Mouse (Mus musculus) midbrain, embryonic 12.5 days (tissue): ENCODE results near the gene Dtx2. TPM values are rescaled to one million over a fixed set of nuclear protein-coding genes. Genes with fewer than 3 reads are reported as not detected.

ENCODE experiments used
- ATAC-seq: fragments of 200-750 bp; cut with Nextera tagmentation; 2 replicates; pipeline ENCODE4 v1.8.0; 2017; ENCODE audit warnings: low read depth, moderate TSS enrichment, moderate library complexity; ENCODE audit not compliant: low FRiP score
- H3K27ac ChIP-seq: fragments of 300-500 bp; sonication (generic); replicated peaks from 2 replicates; pipeline ENCODE4 v1.5.1; 2016; ENCODE audit warnings: mild to moderate bottlenecking
- H3K27me3 ChIP-seq: fragments of 300-500 bp; sonication (generic); 2 replicates; pipeline ENCODE4 v1.6.1; 2016; ENCODE audit warnings: mild to moderate bottlenecking
- H3K36me3 ChIP-seq: fragments of 300-500 bp; sonication (generic); 2 replicates; pipeline ENCODE4 v1.6.1; 2016
- H3K4me1 ChIP-seq: fragments of 300-500 bp; sonication (generic); 2 replicates; pipeline ENCODE4 v1.6.1; 2016
- H3K4me2 ChIP-seq: fragments of 300-500 bp; sonication (generic); replicated peaks from 2 replicates; pipeline ENCODE4 v1.6.1; 2016; ENCODE audit warnings: mild to moderate bottlenecking, moderate library complexity
- H3K4me3 ChIP-seq: fragments of 300-500 bp; sonication (generic); 2 replicates; pipeline ENCODE4 v1.5.1; 2016; ENCODE audit warnings: mild to moderate bottlenecking
- H3K9ac ChIP-seq: fragments of 300-500 bp; sonication (generic); replicated peaks from 2 replicates; pipeline ENCODE4 v1.6.1; 2016; ENCODE audit warnings: mild to moderate bottlenecking, moderate library complexity
- H3K9me3 ChIP-seq: fragments of 300-500 bp; sonication (generic); 2 replicates; pipeline ENCODE4 v1.6.1; 2016; ENCODE audit warnings: mild to moderate bottlenecking
- WGBS: fragments of 180-500 bp; shearing (Covaris S2); methylation state at CpG from one replicate; pipeline ENCODE4 v1.1.7; 2016; 5-methylcytosine and 5-hydroxymethylcytosine counted together
- polyA plus RNA-seq: library from polyadenylated mRNA; unstranded; fragments of >200 nt; fragmentation: Nextera tagmentation; extraction: Ambion mirVana; gene quantifications from 2 replicates; pipeline ENCODE4 v1.2.1, GENCODE M21; 2016

Gene Dtx2
- polyA plus RNA-seq, 1 experiment from 2014 or later, result 30.7 TPM

GRCm38 (mm10) chr5:135979904-135980303 is 14.7 kb upstream of the Dtx2 start, which contains the start of gene Zp3:
TSS of gene Zp3 (plus strand) at chr5:135980099.
- Histone ChIP-seq H3K4me1 (no peaks in the 10 kb centered on the region), H3K4me3 (no peak within 1 kb of the TSS), H3K9ac (no peak within 1 kb of the TSS), H3K4me2 (no peak within 1 kb of the TSS), H3K9me3 (no peaks in the 10 kb centered on the region), H3K36me3 (no peaks in the 10 kb centered on the region), H3K27ac (no peak within 1 kb of the TSS), H3K27me3 (no peaks in the 10 kb centered on the region; the same call in 1 of the 2 replicates)
- no peak for ATAC-seq
- 77% methylated on average over 8 of the region's 8 CpGs for WGBS

- H3K27ac ChIP-seq, result no peak overlapping the region
- no peaks in the 10 kb centered on the region for H3K4me1 ChIP-seq
- ATAC-seq, result no peak
- no peaks in the 10 kb centered on the region for H3K36me3 ChIP-seq
- 40% methylated on average over 6 of the region's 6 CpGs for WGBS
- H3K27me3 ChIP-seq, result no peaks in the 10 kb centered on the region; the same call in 1 of the 2 replicates
- H3K9ac ChIP-seq, result no peak overlapping the region
- no peaks in the 10 kb centered on the region for H3K9me3 ChIP-seq
- H3K4me2 ChIP-seq, result no peak overlapping the region
- H3K4me3 ChIP-seq, result no peak overlapping the region
Measured at GRCm38 (mm10) chr5:135982398-135982797, 12.2 kb upstream of the Dtx2 start.

- Histone ChIP-seq H3K4me1 (no peaks in the 10 kb centered on the region), H3K9ac (no peak overlapping the region), H3K4me3 (no peak overlapping the region), H3K27ac (no peak overlapping the region), H3K4me2 (no peak overlapping the region), H3K9me3 (no peaks in the 10 kb centered on the region), H3K36me3 (no peaks in the 10 kb centered on the region), H3K27me3 (no peaks in the 10 kb centered on the region; the same call in 1 of the 2 replicates)
- WGBS, result 66% methylated on average over 6 of the region's 6 CpGs
- no peak for ATAC-seq
Measured at GRCm38 (mm10) chr5:135984546-135985044, 10.0 kb upstream of the Dtx2 start.

GRCm38 (mm10) chr5:135987248-135987647 is 7.4 kb upstream of the Dtx2 start:
- H3K9me3 ChIP-seq, result no peaks in the 10 kb centered on the region
- WGBS, result 61% methylated on average over 11 of the region's 11 CpGs
- H3K4me3 ChIP-seq, result no peak overlapping the region
- no peaks in the 10 kb centered on the region for H3K36me3 ChIP-seq
- no peaks in the 10 kb centered on the region for H3K4me1 ChIP-seq
- no peak overlapping the region for H3K27ac ChIP-seq
- H3K9ac ChIP-seq, result no peak overlapping the region
- H3K27me3 ChIP-seq, result no peaks in the 10 kb centered on the region; the same call in 1 of the 2 replicates
- no peak overlapping the region for H3K4me2 ChIP-seq
- no peak for ATAC-seq

GRCm38 (mm10) chr5:135990601-135991000 is 4.0 kb upstream of the Dtx2 start:
- WGBS, result 73% methylated on average over 5 of the region's 5 CpGs
- H3K4me2 ChIP-seq, result no peak overlapping the region
- H3K27me3 ChIP-seq, result no peaks in the 10 kb centered on the region
- no peak for ATAC-seq
- no peaks in the 10 kb centered on the region for H3K36me3 ChIP-seq
- peaks cover 4% of the 10 kb centered on the region for H3K4me1 ChIP-seq
- H3K9me3 ChIP-seq, result no peaks in the 10 kb centered on the region
- no peak overlapping the region for H3K9ac ChIP-seq
- no peak overlapping the region for H3K4me3 ChIP-seq
- no peak overlapping the region for H3K27ac ChIP-seq

- ATAC-seq, result no peak
- H3K4me2 ChIP-seq, result no peak overlapping the region
- H3K36me3 ChIP-seq, result peaks cover 19% of the 10 kb centered on the region
- no peak overlapping the region for H3K9ac ChIP-seq
- 69% methylated on average over 5 of the region's 5 CpGs for WGBS
- H3K9me3 ChIP-seq, result no peaks in the 10 kb centered on the region
- peaks cover 10% of the 10 kb centered on the region for H3K4me1 ChIP-seq
- H3K27me3 ChIP-seq, result no peaks in the 10 kb centered on the region
- H3K27ac ChIP-seq, result no peak overlapping the region
- no peak overlapping the region for H3K4me3 ChIP-seq
Measured at GRCm38 (mm10) chr5:135993381-135993965, 1.1 kb upstream of the Dtx2 start.

GRCm38 (mm10) chr5:135994335-135994724 is 270 bp upstream of the Dtx2 start:
- Histone ChIP-seq H3K4me1 (peaks cover 10% of the 10 kb centered on the region), H3K4me3 (0 out of 2 replicates have a peak overlapping the region, but pooled peaks have one; percentile 84), H3K9ac (no peak overlapping the region), H3K27me3 (no peaks in the 10 kb centered on the region), H3K36me3 (peaks cover 28% of the 10 kb centered on the region), H3K27ac (no peak overlapping the region), H3K9me3 (no peaks in the 10 kb centered on the region), H3K4me2 (no peak overlapping the region)
- WGBS, result 64% methylated on average over 8 of the region's 8 CpGs
- no peak for ATAC-seq

GRCm38 (mm10) chr5:135996162-135996561 is 1.6 kb downstream of the Dtx2 start:
- H3K27ac ChIP-seq, result no peak overlapping the region
- H3K4me2 ChIP-seq, result no peak overlapping the region; the same call in 1 of the 2 replicates
- ATAC-seq, result no peak
- H3K4me3 ChIP-seq, result no peak overlapping the region; the same call in 1 of the 2 replicates
- 95% methylated on average over 8 of the region's 8 CpGs for WGBS
- H3K9ac ChIP-seq, result peak overlapping the region; percentile 86; the same call in 1 of the 2 replicates
- H3K4me1 ChIP-seq, result peaks cover 10% of the 10 kb centered on the region
- H3K9me3 ChIP-seq, result no peaks in the 10 kb centered on the region
- H3K27me3 ChIP-seq, result no peaks in the 10 kb centered on the region
- peaks cover 34% of the 10 kb centered on the region for H3K36me3 ChIP-seq

- H3K27me3 ChIP-seq, result no peaks in the 10 kb centered on the region
- peaks cover 6% of the 10 kb centered on the region for H3K4me1 ChIP-seq
- H3K4me2 ChIP-seq, result no peak overlapping the region
- H3K9ac ChIP-seq, result no peak overlapping the region
- no peak overlapping the region for H3K4me3 ChIP-seq
- peaks cover 41% of the 10 kb centered on the region for H3K36me3 ChIP-seq
- no peak for ATAC-seq
- 96% methylated on average over 6 of the region's 6 CpGs for WGBS
- no peak overlapping the region for H3K27ac ChIP-seq
- H3K9me3 ChIP-seq, result no peaks in the 10 kb centered on the region
Measured at GRCm38 (mm10) chr5:136001222-136001621, 6.6 kb downstream of the Dtx2 start.

GRCm38 (mm10) chr5:136002325-136002724 is 7.7 kb downstream of the Dtx2 start:
- no peak overlapping the region for H3K9ac ChIP-seq
- peaks cover 6% of the 10 kb centered on the region for H3K4me1 ChIP-seq
- no peak overlapping the region for H3K27ac ChIP-seq
- 73% methylated on average over 2 of the region's 2 CpGs for WGBS
- H3K27me3 ChIP-seq, result no peaks in the 10 kb centered on the region
- ATAC-seq, result no peak
- H3K36me3 ChIP-seq, result peaks cover 32% of the 10 kb centered on the region
- no peak overlapping the region for H3K4me3 ChIP-seq
- no peak overlapping the region for H3K4me2 ChIP-seq
- H3K9me3 ChIP-seq, result no peaks in the 10 kb centered on the region

- peaks cover 6% of the 10 kb centered on the region for H3K4me1 ChIP-seq
- no peak overlapping the region for H3K4me2 ChIP-seq
- H3K9me3 ChIP-seq, result no peaks in the 10 kb centered on the region
- peaks cover 29% of the 10 kb centered on the region for H3K36me3 ChIP-seq
- no peak overlapping the region for H3K4me3 ChIP-seq
- 32% methylated on average over 3 of the region's 3 CpGs for WGBS
- no peak overlapping the region for H3K9ac ChIP-seq
- H3K27me3 ChIP-seq, result no peaks in the 10 kb centered on the region
- ATAC-seq, result no peak
- H3K27ac ChIP-seq, result no peak overlapping the region
Measured at GRCm38 (mm10) chr5:136002751-136003151, 8.2 kb downstream of the Dtx2 start.

- no peak overlapping the region for H3K4me2 ChIP-seq
- peaks cover 6% of the 10 kb centered on the region for H3K4me1 ChIP-seq
- no peaks in the 10 kb centered on the region for H3K27me3 ChIP-seq
- 86% methylated on average over 4 of the region's 4 CpGs for WGBS
- no peaks in the 10 kb centered on the region for H3K9me3 ChIP-seq
- H3K36me3 ChIP-seq, result peaks cover 11% of the 10 kb centered on the region
- H3K4me3 ChIP-seq, result no peak overlapping the region
- ATAC-seq, result no peak
- H3K9ac ChIP-seq, result no peak overlapping the region
- no peak overlapping the region for H3K27ac ChIP-seq
Measured at GRCm38 (mm10) chr5:136004537-136004936, 9.9 kb downstream of the Dtx2 start.
